Mouse (Mus musculus) lung, embryonic 14.5 days (tissue): ENCODE measurements around the gene Polr2e. TPM values are rescaled to one million over a fixed set of nuclear protein-coding genes. Genes with fewer than 3 reads are reported as not detected.

Experiments
- ATAC-seq: fragments of 200-750 bp; cut with Nextera tagmentation; 2 replicates; pipeline ENCODE4 v1.8.0; 2017; ENCODE audit warnings: mild to moderate bottlenecking, moderate TSS enrichment, moderate library complexity; ENCODE audit not compliant: insufficient read depth
- DNase-seq: peaks from one replicate; pipeline ENCODE4 v3.0.0-alpha.2; 2015
- H3K27ac ChIP-seq: fragments of 300-500 bp; sonication (generic); 2 replicates; pipeline ENCODE4 v1.5.1; 2014; ENCODE audit warnings: low read depth, mild to moderate bottlenecking, moderate library complexity
- H3K27me3 ChIP-seq: fragments of 300-500 bp; sonication (generic); 2 replicates; pipeline ENCODE4 v1.6.1; 2014; ENCODE audit warnings: low read length, control low read depth; ENCODE audit not compliant: insufficient read depth
- H3K36me3 ChIP-seq: fragments of 300-500 bp; sonication (generic); 2 replicates; pipeline ENCODE4 v1.6.1; 2014; ENCODE audit warnings: control low read depth; ENCODE audit not compliant: insufficient read depth
- H3K4me1 ChIP-seq: fragments of 300-500 bp; sonication (generic); 2 replicates; pipeline ENCODE4 v1.6.1; 2014; ENCODE audit warnings: antibody characterized with exemption, control low read depth; ENCODE audit not compliant: insufficient read depth
- H3K4me2 ChIP-seq: fragments of 300-500 bp; sonication (generic); 2 replicates; pipeline ENCODE4 v1.6.1; 2014; ENCODE audit warnings: mild to moderate bottlenecking
- H3K4me3 ChIP-seq: fragments of 300-500 bp; sonication (generic); 2 replicates; pipeline ENCODE4 v1.5.1; 2014; ENCODE audit warnings: low read depth, low read length
- H3K9ac ChIP-seq: fragments of 300-500 bp; sonication (generic); 2 replicates; pipeline ENCODE4 v1.6.1; 2014
- H3K9me3 ChIP-seq: fragments of 300-500 bp; sonication (generic); 2 replicates; pipeline ENCODE4 v1.6.1; 2016; ENCODE audit warnings: low read depth, low read length, control low read depth
- CTCF ChIP-seq: IDR thresholded peaks from 2 replicates; pipeline ENCODE4 v1.5.1; 2016; ENCODE audit warnings: antibody characterized with exemption, low read depth
- whole genome bisulfite sequencing: fragments of 180-500 bp; shearing (Covaris S2); extraction: QIAGEN DNeasy Blood & Tissue Kit; methylation state at CpG from one replicate; pipeline ENCODE4 v1.1.7; 2014; 5-methylcytosine and 5-hydroxymethylcytosine counted together
- polyA plus RNA-seq: library from polyadenylated mRNA; unstranded; fragments of >200 nt; fragmentation: Nextera tagmentation; extraction: Ambion mirVana; gene quantifications from 2 replicates; pipeline ENCODE4 v1.2.1, GENCODE M21; 2014

Gene Polr2e
- polyA plus RNA-seq, 1 experiment from 2014 or later: 258 TPM

DNA sequence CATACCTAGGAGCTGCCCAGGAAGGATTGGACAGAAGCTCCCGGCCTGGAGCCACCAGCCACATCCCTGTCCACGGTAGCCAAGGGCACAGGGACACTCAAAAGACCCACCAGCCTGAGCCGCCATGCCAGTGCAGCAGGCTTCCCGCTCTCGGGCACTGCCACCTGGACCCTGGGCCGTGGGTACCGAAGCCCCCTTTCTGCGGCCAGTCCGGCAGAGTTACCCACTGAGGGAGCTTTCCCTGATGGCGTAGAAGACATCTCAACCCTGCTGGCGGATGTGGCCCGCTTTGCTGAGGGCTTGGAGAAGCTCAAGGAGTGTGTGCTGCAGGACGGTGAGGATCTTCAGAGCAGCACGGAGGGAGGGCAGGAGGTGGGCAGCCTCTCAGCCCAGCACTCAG lies 21.8 kb downstream of the Polr2e start:
- no peak for ATAC-seq
- Histone ChIP-seq H3K27me3 (peaks cover 27% of the 10 kb centered on the region), H3K4me3 (no peak overlapping the region), H3K9ac (no peak overlapping the region), H3K4me1 (no peaks in the 10 kb centered on the region; the same call in none of the 2 replicates), H3K36me3 (peaks cover 14% of the 10 kb centered on the region), H3K27ac (no peak overlapping the region), H3K4me2 (no peak overlapping the region), H3K9me3 (no peaks in the 10 kb centered on the region)
- no peak for DNase-seq
- TF ChIP-seq CTCF: no peak
- 79% methylated on average over 14 of the region's 14 CpGs for WGBS

DNA sequence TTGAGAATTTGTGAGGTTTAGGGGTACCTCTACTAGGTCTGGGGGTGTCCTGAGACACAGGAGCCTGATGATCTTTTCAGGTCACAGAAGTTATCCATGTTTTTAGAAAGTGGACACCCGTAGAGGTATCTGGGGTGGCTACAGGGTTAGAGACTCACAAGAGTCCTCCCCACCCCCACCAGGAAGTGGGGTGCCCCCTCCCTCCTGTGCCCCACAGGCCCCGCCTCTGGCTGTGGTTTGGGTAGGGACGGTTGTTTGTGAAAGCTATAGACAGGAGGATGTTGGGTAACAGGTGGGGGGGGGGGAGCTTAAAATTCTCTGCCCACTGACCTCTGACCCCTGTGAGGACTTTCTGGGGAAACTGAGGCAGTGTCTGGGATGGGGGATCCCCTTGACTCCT lies 22.2 kb downstream of the Polr2e start:
- H3K9me3 ChIP-seq: no peaks in the 10 kb centered on the region
- DNase-seq (no peak), ATAC-seq (no peak)
- H3K27me3 ChIP-seq: peaks cover 28% of the 10 kb centered on the region
- WGBS: 62% methylated on average over 3 of the region's 3 CpGs
- H3K4me1 ChIP-seq: no peaks in the 10 kb centered on the region; the same call in none of the 2 replicates
- peak overlapping the region; percentile 21; the same call in 1 of the 2 replicates for H3K4me2 ChIP-seq
- no peak overlapping the region for H3K4me3 ChIP-seq
- peaks cover 11% of the 10 kb centered on the region for H3K36me3 ChIP-seq
- no peak overlapping the region for H3K27ac ChIP-seq
- H3K9ac ChIP-seq: no peak overlapping the region
- no peak for TF ChIP-seq CTCF

DNA sequence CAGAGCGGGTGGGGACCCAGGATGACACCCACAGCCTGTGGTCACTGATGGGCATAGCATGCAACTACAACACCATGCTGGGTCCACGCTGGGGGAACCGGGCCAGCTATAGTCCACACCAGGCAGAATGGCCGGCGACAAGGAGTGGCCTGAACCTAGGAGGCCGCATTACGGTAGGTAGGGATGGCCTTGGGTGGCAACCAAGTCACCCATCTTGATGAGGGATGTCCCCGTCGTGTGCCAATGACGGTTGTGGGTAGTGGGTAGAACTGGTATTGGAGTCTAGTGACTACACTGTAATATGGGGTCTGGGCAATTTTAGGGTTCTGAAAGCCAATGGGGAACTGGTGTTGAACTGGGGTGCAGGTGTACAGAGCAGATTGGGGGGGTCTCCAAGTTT lies 22.7 kb downstream of the Polr2e start:
- TF ChIP-seq CTCF: no peak
- no peak for ATAC-seq
- 92% methylated on average over 10 of the region's 10 CpGs for WGBS

DNA sequence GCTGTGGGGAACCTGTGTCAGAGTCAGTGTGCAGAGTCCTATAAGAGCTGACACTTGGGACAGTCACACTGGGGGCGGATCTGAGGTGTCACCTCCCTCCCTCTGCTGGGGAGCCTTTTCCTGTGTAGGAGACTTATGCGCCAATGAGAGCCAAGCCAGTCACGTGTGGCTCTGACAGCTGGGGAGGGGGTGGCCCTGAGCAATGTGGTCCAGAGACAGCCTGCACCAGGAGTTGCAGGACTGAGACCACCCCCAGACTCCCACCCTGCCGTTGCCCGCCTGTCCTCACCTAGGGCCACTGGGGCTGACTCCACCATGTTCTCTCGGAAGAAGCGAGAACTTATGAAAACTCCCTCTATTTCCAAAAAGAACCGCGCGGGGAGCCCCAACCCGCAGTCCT lies 23.1 kb downstream of the Polr2e start, which contains the start of gene Arhgap45:
TSS of gene Arhgap45 (plus strand) at position 143 of the 400 bp plus-strand sequence.
- H3K36me3 ChIP-seq: 0 out of 2 replicates have a peak, but pooled peaks cover 4% of the 10 kb centered on the region
- no peak for TF ChIP-seq CTCF
- no peaks in the 10 kb centered on the region; the same call in none of the 2 replicates for H3K4me1 ChIP-seq
- peaks cover 34% of the 10 kb centered on the region for H3K27me3 ChIP-seq
- H3K27ac ChIP-seq: no peak within 1 kb of the TSS
- peak within 1 kb of the TSS; percentile 16; the same call in 1 of the 2 replicates for H3K4me3 ChIP-seq
- WGBS: 66% methylated on average over 11 of the region's 11 CpGs
- no peaks in the 10 kb centered on the region for H3K9me3 ChIP-seq
- ATAC-seq (no peak), DNase-seq (peak; percentile 25)
- H3K4me2 ChIP-seq: peak within 1 kb of the TSS; percentile 21; the same call in 1 of the 2 replicates
- H3K9ac ChIP-seq: no peak within 1 kb of the TSS

More for the DNA sequence above, 22.7 kb downstream of the Polr2e start:
- H3K36me3 ChIP-seq: peaks cover 6% of the 10 kb centered on the region; the same call in 1 of the 2 replicates
- H3K27me3 ChIP-seq: peaks cover 32% of the 10 kb centered on the region
- H3K4me3 ChIP-seq: peak overlapping the region; percentile 16; the same call in 1 of the 2 replicates
- no peaks in the 10 kb centered on the region for H3K9me3 ChIP-seq
- no peak overlapping the region for H3K27ac ChIP-seq
- no peaks in the 10 kb centered on the region; the same call in none of the 2 replicates for H3K4me1 ChIP-seq
- H3K9ac ChIP-seq: no peak overlapping the region
- peak overlapping the region; percentile 21; the same call in 1 of the 2 replicates for H3K4me2 ChIP-seq
- no peak for DNase-seq

DNA sequence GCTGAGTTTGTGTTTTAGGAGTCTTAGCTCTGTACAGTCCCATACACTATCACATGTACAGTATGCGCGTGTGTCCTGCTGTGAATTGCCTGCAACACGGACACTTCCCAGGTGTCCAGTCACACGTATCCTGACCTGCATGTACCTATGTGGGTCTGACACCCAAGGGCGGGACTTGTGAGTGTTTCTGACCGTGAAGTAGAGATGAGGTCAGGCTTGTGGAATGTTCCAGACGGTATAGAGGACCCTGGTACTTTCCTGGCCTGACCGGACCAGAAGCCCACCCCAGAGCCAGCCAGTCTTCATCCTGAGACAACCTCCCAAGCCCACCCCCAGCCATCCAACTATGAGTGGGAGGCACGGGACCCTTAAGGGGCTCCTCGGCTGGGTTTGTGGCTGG lies 24.0 kb downstream of the Polr2e start:
- no peaks in the 10 kb centered on the region; the same call in none of the 2 replicates for H3K4me1 ChIP-seq
- H3K9me3 ChIP-seq: peaks cover 4% of the 10 kb centered on the region; the same call in 1 of the 2 replicates
- 62% methylated on average over 10 of the region's 10 CpGs for WGBS
- H3K27me3 ChIP-seq: peaks cover 34% of the 10 kb centered on the region
- H3K4me2 ChIP-seq: no peak overlapping the region
- H3K27ac ChIP-seq: no peak overlapping the region
- 0 out of 2 replicates have a peak, but pooled peaks cover 3% of the 10 kb centered on the region for H3K36me3 ChIP-seq
- no peak overlapping the region for H3K4me3 ChIP-seq
- TF ChIP-seq CTCF: no peak
- ATAC-seq: no peak
- DNase-seq: no peak
- H3K9ac ChIP-seq: no peak overlapping the region

DNA sequence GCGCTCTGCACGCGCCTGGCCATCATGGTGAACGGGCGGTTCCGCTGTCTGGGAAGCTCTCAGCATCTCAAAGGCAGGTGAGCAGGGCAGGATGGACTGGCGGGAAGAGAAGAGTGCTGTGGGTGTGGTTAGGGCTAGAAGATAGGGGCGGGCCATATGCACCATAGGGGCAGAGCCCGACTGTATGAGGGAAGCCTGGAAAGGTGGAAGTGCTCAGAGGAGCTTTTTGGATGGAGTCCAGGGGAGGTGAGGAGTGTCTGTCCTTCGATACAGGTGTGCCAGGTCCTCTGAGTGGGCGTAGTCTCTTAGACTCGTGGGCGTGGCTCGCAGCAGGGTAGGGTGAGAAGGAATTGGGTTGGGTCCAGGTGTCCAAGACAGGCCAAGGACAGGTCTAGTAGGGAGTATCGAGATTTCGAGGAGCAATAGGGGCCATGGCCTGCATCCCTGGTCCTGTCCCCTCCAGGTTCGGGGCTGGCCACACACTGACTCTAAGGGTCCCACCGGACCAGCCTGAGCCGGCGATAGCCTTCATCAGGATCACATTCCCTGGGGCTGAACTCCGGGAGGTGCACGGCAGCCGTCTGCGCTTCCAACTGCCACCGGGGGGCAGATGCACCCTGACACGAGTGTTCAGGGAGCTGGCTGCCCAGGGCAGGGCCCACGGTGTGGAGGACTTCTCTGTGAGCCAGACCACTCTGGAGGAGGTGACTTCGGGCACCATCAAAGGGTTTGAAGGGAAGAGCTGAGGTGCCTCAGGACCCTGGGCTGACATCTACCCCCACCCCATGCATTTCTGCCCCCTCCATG lies 24.9 kb downstream of the Polr2e start:
- Histone ChIP-seq H3K36me3 (0 out of 2 replicates have a peak, but pooled peaks cover 7% of the 10 kb centered on the region), H3K4me2 (0 out of 2 replicates have a peak overlapping the region, but pooled peaks have one; percentile 3), H3K9me3 (peaks cover 9% of the 10 kb centered on the region; the same call in 1 of the 2 replicates), H3K27me3 (peaks cover 34% of the 10 kb centered on the region), H3K4me1 (no peaks in the 10 kb centered on the region; the same call in none of the 2 replicates), H3K27ac (no peak overlapping the region), H3K4me3 (peak overlapping the region; percentile 2; the same call in 1 of the 2 replicates), H3K9ac (no peak overlapping the region; the same call in 1 of the 2 replicates)
- WGBS: 15% methylated on average over 28 of the region's 28 CpGs
- TF ChIP-seq CTCF: peak; percentile 48
- peak; percentile 37 for DNase-seq
- no peak for ATAC-seq

DNA sequence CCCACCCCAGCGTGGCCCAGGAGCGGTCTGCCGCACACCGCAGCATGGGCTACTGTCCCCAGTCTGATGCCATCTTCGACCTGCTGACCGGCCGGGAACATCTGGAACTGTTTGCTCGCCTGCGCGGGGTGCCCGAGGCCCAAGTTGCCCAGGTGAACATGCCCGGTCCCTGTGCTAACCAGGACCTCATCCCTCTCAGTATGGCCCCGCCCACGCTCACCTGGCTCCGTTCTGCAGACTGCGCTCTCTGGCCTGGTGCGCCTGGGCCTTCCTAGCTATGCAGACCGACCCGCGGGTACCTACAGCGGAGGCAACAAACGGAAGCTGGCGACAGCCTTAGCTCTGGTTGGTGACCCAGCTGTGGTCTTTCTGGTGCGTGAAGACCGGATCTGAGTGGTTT lies 26.0 kb downstream of the Polr2e start:
- H3K4me2 ChIP-seq: no peak overlapping the region
- H3K27ac ChIP-seq: no peak overlapping the region
- 33% methylated on average over 25 of the region's 25 CpGs for WGBS
- H3K36me3 ChIP-seq: 0 out of 2 replicates have a peak, but pooled peaks cover 7% of the 10 kb centered on the region
- H3K4me1 ChIP-seq: no peaks in the 10 kb centered on the region; the same call in none of the 2 replicates
- H3K4me3 ChIP-seq: no peak overlapping the region
- H3K9ac ChIP-seq: no peak overlapping the region
- peaks cover 34% of the 10 kb centered on the region for H3K27me3 ChIP-seq
- DNase-seq (no peak), ATAC-seq (no peak)
- H3K9me3 ChIP-seq: peaks cover 9% of the 10 kb centered on the region; the same call in 1 of the 2 replicates
- TF ChIP-seq CTCF: no peak
